Mouse (Mus musculus) monocyte, adult 5-6 weeks (primary cell): ENCODE data around the gene Gm49601. TPM values are rescaled to one million over a fixed set of nuclear protein-coding genes. Genes with fewer than 3 reads are reported as not detected.

ENCODE experiments used
- ATAC-seq: fragments of 153-309, 156-312 bp; replicated peaks from 2 replicates; pipeline ENCODE4 v1.8.0; 2017; ENCODE audit warnings: mild to moderate bottlenecking; ENCODE audit not compliant: low TSS enrichment, insufficient number of reproducible peaks, severe bottlenecking, poor library complexity, low FRiP score
- total RNA-seq: library from RNA; stranded (forward); fragments of 200-1000, 200-491, 200-594 nt; gene quantifications from 3 replicates; pipeline ENCODE4 v1.2.3, GENCODE M21; 2017

Gene Gm49601
- total RNA-seq, 1 experiment from 2014 or later = 1.0 TPM

- no peak for ATAC-seq
These were observed 5.8 kb upstream of the Gm49601 start for GRCm38 (mm10) chr16:18632059-18632458.

DNA sequence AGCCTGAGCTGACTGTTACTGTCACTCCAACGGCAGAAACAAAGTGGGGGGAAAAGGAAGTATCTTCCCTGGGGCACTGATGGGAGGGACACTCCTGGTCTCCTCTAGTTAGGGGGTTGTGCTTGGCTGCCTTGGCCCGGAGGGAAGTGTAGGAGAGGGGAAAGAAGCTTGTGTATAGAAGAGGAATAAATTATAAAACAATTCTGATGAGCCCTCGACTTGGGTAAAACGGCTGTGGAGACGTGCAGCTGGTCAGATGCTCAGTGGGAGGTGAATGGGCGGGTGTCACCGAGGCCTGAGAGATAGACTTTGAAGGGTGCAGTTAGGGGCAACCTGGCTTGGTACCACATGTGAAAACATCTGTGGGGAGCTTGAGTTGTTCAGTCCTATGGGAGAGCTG lies 4.9 kb upstream of the Gm49601 start:
- no peak for ATAC-seq

- no peak for ATAC-seq
These were observed 4.1 kb upstream of the Gm49601 start for GRCm38 (mm10) chr16:18630291-18630690.

DNA sequence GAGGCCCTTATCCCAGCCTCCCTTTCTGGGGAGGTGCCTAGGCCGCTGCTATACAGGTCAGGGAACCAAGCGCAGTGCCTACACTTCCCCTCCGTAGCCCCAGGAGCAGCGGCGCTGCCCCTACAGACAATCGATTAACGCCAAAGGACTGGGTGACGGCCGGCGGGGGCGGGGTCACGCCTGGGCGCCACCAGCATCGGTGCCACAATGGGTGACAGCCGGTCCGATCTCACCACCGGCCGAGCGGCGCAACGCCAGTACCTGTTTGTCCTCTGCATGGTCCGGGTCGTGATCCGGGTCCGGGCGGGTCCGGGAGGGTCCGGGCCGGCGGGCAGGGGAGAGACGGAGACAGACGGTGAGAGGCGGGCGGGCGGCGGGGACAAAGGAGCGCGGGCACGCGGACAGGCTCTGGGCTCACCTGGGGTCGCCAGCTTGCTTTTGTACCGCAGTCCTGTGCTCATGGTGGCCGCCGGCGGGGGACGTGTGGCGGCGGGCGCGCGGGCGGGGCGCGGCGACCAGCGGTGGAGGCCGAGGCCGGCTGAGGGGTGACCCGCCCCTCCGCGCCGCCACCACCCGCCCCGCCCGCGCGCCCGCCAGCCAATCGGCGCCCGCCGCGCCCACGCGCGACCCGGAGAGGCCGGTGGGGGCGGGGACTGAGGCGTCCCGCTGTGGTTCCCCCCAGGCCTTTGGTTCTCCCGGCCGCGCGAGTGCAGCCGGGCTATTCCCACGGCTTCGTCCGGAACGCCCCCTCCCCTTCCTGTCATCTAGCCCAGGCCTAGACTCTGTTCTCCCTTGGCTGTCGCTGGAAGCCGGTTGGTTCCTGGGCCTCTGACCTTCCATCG lies 3.4 kb upstream of the Gm49601 start, which contains the start of gene Sept5:
Gene Sept5 (minus strand): TSS at position 565 of the 842 bp plus-strand sequence.
- ATAC-seq = no peak

GRCm38 (mm10) chr16:18628948-18629340 lies 2.7 kb upstream of the Gm49601 start:
- ATAC-seq = no peak

DNA sequence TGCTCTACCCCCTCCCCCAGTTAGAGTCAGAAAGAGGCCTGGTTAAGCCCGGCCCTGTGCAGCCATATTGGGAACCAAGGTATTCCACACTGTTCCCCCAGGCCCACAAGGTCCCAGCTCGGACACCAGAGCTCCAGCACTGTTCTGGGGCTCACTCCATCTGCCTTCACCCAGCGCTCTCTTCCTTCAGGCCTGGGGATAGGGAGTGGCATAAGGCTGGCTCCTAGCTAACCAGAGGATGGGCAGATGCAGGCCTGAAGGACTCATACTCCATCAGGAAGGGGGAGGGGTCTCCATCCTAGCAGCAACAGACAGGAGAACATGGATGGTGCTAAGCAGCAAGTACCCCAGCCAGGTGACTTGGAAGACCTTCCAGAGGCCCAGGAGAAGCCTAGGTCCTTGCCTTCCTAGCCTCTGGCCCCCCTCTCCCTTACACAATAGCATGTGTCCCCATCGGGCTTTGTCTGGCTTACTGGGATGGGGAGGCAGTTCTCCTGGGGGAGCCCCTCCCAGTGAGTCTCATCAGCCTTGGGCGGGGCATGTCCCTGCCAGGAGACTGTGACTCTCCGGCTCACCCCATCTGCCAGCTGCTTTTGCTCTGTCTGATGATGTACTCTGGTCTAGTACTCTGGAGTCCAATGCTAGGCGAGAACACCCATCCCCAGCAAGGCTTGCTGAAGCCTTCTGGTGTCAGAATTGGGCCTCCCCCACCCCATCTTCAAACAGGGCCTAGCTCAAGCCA lies 2.1 kb upstream of the Gm49601 start:
- ATAC-seq = no peak

GRCm38 (mm10) chr16:18627163-18627562 lies 936 bp upstream of the Gm49601 start:
- no peak for ATAC-seq

DNA sequence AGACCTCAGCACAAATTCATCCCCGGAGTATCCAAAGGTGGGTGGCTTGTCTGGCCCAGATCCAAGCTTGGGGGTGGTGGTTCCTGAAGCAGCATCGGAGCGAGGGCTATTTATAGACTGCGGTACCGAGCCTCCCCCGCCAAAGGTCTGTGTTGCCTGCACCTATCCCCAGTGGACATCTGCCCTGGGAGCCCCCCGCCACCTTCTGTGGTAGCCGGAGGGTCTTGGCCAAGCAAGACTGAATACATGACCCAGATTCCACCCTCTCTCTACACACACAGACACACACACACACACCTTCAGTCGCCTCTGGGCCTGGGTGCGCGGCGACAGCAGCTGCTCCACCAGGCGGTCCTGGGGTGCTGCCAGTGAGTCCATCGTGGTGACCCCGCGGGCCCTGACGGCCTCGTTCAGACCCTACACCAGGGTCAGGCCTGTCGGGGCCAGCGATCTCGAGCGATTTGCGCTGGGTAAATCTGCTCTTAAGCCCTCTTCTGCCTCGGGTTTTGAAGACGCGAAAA lies 376 bp downstream of the Gm49601 start:
- ATAC-seq = no peak

DNA sequence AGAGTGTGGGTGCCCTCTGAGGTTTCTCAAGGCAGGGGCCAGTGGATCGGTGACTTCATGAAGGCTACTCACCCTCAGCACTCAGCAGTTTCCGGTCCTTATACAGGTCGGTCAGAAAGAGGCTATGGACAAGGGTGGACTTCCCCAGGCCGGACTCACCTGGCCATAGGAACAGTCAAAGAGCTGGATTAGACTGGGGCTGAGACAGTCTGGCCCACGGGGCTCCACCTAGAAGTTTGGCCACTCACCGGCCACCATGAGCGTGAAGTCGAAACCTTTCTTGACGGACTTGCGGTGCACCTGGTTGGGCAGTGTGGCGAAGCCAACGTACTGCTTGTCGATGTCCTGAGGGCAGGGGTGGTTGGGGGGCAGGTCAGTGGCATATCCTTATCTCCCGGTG lies 1.1 kb downstream of the Gm49601 start:
- no peak for ATAC-seq

GRCm38 (mm10) chr16:18624641-18625040 lies 1.6 kb downstream of the Gm49601 start:
- no peak for ATAC-seq

GRCm38 (mm10) chr16:18623751-18624540 lies 2.3 kb downstream of the Gm49601 start:
- no peak for ATAC-seq

GRCm38 (mm10) chr16:18622916-18623750 lies 3.1 kb downstream of the Gm49601 start:
- ATAC-seq = no peak

GRCm38 (mm10) chr16:18622019-18622418 lies 4.2 kb downstream of the Gm49601 start, which contains the start of gene Gp1bb:
Gene Gp1bb, minus strand, starts transcription at chr16:18622403.
- ATAC-seq = no peak

DNA sequence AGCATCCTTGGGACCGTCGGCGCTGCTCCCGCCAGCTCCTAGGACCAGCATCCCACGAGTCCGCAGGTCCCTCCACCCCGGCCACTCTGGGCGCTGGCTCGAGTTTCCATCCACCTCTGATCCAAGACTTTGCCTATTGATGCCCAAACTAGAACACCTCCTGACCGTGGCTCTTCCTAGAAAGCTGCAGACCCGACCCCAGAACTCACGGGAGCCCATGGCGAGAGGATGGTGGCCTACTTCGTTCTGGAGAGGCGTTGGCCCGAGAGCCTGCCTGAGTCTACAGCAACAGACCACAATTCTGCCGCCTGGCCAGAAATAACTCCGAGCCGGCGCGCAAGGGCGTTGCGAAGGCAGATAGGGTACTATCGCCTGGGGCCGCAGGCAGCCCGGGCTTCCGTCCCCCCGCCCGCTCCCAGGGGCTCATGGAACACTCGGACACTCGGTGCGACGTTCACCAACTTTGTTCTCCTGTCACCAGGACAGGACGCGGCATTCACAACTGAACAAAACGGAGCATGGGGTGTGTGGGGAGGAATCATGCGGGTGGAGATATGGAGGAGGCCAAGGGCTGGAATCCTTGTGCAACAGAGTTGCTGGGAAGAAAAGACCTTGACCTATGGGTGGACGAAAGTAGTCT lies 4.7 kb downstream of the Gm49601 start:
- ATAC-seq = no peak

- ATAC-seq = no peak
These were observed 5.4 kb downstream of the Gm49601 start for GRCm38 (mm10) chr16:18620601-18621361.

DNA sequence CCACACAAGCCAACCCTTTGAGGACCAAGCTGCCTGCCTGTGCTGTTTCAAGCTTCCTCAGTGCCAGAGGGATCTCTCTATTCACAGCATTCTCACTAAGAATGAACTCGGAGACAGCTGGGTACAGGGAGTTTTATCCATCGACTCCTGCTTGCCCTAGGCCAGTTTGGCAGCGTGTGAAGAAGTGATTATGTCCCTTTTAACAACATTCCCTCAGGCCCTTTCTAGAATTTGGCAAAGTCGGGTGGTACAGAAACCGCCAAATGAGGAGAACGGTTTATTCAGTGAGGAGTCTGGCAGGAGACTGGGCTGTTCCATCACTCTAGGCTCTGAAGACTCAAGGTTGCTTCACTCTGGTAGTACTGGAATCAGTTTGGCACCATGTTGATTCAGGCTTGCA lies 6.0 kb downstream of the Gm49601 start:
- ATAC-seq = no peak

- 0 out of 2 replicates have a peak, but pooled peaks have one; percentile 34 for ATAC-seq
These were observed 7.1 kb downstream of the Gm49601 start for GRCm38 (mm10) chr16:18619110-18619509.
